Mouse (Mus musculus): ENCODE data around the gene Dlg4. TPM values are rescaled to one million over a fixed set of nuclear protein-coding genes. Genes with fewer than 3 reads are reported as not detected.

The Dlg4 gene
- polyA plus RNA-seq, 1 experiment from 2014 or later = 6.0 TPM

DNA sequence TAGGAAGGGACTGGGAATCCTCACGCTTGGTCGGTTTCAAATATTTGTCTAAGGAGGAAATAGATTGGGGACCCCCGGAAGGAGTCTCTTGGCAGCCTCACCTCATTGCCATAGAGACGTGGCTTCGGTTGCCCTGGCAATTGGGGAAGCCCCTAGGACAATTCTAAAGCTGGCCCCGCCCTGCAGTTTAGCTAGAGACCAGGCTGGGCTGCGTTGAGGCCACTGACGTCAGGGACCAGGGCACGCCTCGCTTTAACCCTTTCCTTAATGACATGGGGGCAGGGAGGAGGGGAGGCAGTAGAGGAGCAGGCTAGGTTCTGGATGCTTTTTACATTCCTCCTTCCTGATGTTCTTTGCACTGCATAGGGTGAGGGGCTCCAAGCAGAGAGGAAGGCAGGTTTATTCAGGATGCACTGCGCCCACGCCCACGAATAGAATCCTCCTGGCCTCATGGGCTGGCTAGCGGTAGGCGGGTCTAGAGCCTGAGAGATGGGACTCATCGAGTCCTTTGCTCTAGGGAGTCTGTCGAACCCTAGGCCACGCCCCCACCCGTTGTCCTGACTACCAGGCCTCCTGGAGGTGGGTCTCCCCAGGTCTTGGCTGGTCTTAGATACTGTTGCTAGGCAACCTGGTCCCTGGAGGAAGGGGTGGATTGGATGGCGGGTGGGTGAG lies 12.5 kb downstream of the Dlg4 start:
- Histone ChIP-seq H3K9ac (ENCODE audit: low read length) (no peak overlapping the region), H3K9me3 (ENCODE audit: control insufficient read depth, low read length) (no peaks in the 10 kb centered on the region), H3K27me3 (ENCODE audit: control insufficient read depth, insufficient read depth, low read length) (no peaks in the 10 kb centered on the region), H3K4me1 (ENCODE audit: control insufficient read depth in 2 of 2, insufficient read depth in 2 of 2, low read length in 2 of 2) (peaks cover 31 to 39% of the 10 kb centered on the region in 2 experiments), H3K4me2 (ENCODE audit: low read length) (peak overlapping the region; percentile 57), H3K36me3 (ENCODE audit: control insufficient read depth, insufficient read depth, low read length) (peaks cover 31% of the 10 kb centered on the region), H3K27ac (replicated peaks in 1 of 2; ENCODE audit: control insufficient read depth in 1 of 2, insufficient read depth in 1 of 2, low read depth in 2 of 2, low read length in 2 of 2) (peak overlapping the region; percentile 54 to 63; a peak in 3 of 4 replicates), H3K4me3 (ENCODE audit: control insufficient read depth in 1 of 2, insufficient read depth in 1 of 2, low read depth in 1 of 2, low read length in 2 of 2) (peak overlapping the region; percentile 11 to 29; a peak in 3 of 4 replicates)
- WGBS = 3% methylated on average over 20 of the region's 20 CpGs
- ATAC-seq (ENCODE audit: insufficient number of reproducible peaks, insufficient read depth, low FRiP score, low read depth) = peak; percentile 70

DNA sequence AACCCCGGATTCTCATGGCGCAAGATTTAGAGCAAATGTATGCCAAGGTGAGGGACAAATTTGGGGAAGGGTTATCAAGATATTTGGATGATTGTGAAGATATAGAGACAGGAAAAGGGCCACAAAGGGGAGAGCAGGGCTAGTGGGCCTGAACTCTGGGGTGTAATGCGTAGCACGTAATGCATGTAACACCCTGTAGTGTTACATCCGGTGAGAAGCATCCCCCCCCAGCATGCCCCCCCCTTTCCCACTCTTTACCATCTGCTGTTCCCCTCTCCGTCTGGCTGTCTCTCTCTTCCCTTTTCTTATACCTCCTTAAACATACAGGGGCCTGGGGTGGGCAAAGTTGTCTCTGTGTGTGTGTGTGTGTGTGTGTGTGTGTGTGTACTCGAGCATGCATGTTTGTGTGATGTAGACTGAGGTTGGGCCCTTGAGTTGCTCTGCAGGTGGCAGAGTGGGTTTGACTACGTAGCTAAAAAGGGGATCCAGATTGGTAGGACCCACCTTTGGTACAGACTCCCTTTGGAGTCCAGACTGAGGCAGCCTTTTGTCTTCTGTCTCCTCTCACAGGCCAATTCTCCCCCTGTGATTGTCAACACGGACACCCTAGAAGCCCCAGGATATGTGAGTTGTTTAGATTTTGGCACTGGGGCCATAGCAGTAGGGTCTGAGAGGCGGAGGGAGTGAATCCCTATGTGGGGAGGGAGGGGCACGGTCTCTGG lies 13.2 kb downstream of the Dlg4 start:
- Histone ChIP-seq H3K27ac (replicated peaks in 1 of 2; ENCODE audit: control insufficient read depth in 1 of 2, insufficient read depth in 1 of 2, low read depth in 2 of 2, low read length in 2 of 2) (no peak overlapping the region), H3K27me3 (ENCODE audit: control insufficient read depth, insufficient read depth, low read length) (no peaks in the 10 kb centered on the region), H3K9ac (ENCODE audit: low read length) (no peak overlapping the region), H3K4me3 (ENCODE audit: control insufficient read depth in 1 of 2, insufficient read depth in 1 of 2, low read depth in 1 of 2, low read length in 2 of 2) (no peak overlapping the region; a peak in 1 of 4 replicates), H3K36me3 (ENCODE audit: control insufficient read depth, insufficient read depth, low read length) (peaks cover 31% of the 10 kb centered on the region), H3K4me2 (ENCODE audit: low read length) (peak overlapping the region; percentile 57), H3K4me1 (ENCODE audit: control insufficient read depth in 2 of 2, insufficient read depth in 2 of 2, low read length in 2 of 2) (peaks cover 31 to 38% of the 10 kb centered on the region in 2 experiments), H3K9me3 (ENCODE audit: control insufficient read depth, low read length) (no peaks in the 10 kb centered on the region)
- 57% methylated on average over 11 of the region's 11 CpGs for WGBS
- no peak for ATAC-seq (ENCODE audit: insufficient number of reproducible peaks, insufficient read depth, low FRiP score, low read depth)

DNA sequence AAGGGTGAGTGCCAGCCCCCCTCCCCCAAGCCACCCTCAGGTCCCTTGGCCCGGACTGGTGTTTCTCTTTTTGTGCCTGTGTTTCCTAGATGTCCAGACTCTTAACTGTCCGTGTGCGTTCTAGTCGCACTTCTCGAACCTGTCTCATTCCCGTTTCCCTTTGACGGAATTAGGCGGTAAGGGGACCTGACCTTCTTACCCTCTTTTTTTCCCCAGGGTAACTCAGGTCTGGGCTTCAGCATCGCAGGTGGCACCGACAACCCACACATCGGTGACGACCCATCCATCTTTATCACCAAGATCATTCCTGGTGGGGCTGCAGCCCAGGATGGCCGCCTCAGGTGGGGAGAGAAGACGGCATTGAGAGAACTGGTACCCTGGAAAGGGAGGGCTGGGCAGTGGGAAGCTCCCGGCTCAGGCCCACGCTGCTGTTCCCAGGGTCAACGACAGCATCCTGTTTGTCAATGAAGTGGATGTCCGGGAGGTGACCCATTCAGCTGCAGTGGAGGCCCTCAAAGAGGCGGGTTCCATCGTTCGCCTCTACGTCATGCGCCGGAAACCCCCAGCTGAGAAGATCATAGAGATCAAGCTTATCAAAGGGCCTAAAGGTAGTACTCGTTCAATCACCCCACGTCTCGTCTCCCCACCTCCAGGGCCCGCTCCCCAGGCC lies 14.0 kb downstream of the Dlg4 start:
- H3K4me3 ChIP-seq (ENCODE audit: control insufficient read depth in 1 of 2, insufficient read depth in 1 of 2, low read depth in 1 of 2, low read length in 2 of 2) = no peak overlapping the region
- 90% methylated on average over 28 of the region's 28 CpGs for WGBS
- H3K4me2 ChIP-seq (ENCODE audit: low read length) = no peak overlapping the region
- no peak for ATAC-seq (ENCODE audit: insufficient number of reproducible peaks, insufficient read depth, low FRiP score, low read depth)
- no peak overlapping the region for H3K27ac ChIP-seq (replicated peaks in 1 of 2; ENCODE audit: control insufficient read depth in 1 of 2, insufficient read depth in 1 of 2, low read depth in 2 of 2, low read length in 2 of 2)
- peaks cover 31% of the 10 kb centered on the region for H3K36me3 ChIP-seq (ENCODE audit: control insufficient read depth, insufficient read depth, low read length)
- no peaks in the 10 kb centered on the region for H3K27me3 ChIP-seq (ENCODE audit: control insufficient read depth, insufficient read depth, low read length)
- H3K9me3 ChIP-seq (ENCODE audit: control insufficient read depth, low read length) = no peaks in the 10 kb centered on the region
- no peak overlapping the region for H3K9ac ChIP-seq (ENCODE audit: low read length)
- peaks cover 31 to 36% of the 10 kb centered on the region in 2 experiments for H3K4me1 ChIP-seq (ENCODE audit: control insufficient read depth in 2 of 2, insufficient read depth in 2 of 2, low read length in 2 of 2)

DNA sequence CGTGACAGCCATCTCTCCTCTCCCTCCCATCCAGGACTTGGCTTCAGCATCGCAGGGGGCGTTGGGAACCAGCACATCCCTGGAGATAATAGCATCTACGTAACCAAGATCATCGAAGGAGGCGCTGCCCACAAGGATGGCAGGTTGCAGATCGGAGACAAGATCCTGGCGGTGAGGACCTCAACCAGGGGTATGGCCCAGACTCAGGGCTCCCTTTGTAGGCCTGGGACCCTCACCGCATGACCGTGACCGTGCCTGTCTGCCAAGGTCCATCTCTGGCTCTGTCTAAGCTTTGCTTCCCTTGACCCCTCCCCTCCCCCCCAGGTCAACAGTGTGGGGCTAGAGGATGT lies 14.6 kb downstream of the Dlg4 start:
- Histone ChIP-seq H3K9ac (ENCODE audit: low read length) (no peak overlapping the region), H3K36me3 (ENCODE audit: control insufficient read depth, insufficient read depth, low read length) (peaks cover 31% of the 10 kb centered on the region), H3K4me2 (ENCODE audit: low read length) (no peak overlapping the region), H3K4me1 (ENCODE audit: control insufficient read depth in 2 of 2, insufficient read depth in 2 of 2, low read length in 2 of 2) (peaks cover 26 to 32% of the 10 kb centered on the region in 2 experiments), H3K4me3 (ENCODE audit: control insufficient read depth in 1 of 2, insufficient read depth in 1 of 2, low read depth in 1 of 2, low read length in 2 of 2) (no peak overlapping the region), H3K9me3 (ENCODE audit: control insufficient read depth, low read length) (no peaks in the 10 kb centered on the region), H3K27me3 (ENCODE audit: control insufficient read depth, insufficient read depth, low read length) (no peaks in the 10 kb centered on the region), H3K27ac (replicated peaks in 1 of 2; ENCODE audit: control insufficient read depth in 1 of 2, insufficient read depth in 1 of 2, low read depth in 2 of 2, low read length in 2 of 2) (no peak overlapping the region)
- WGBS = 96% methylated on average over 11 of the region's 11 CpGs
- ATAC-seq (ENCODE audit: insufficient number of reproducible peaks, insufficient read depth, low FRiP score, low read depth) = no peak

DNA sequence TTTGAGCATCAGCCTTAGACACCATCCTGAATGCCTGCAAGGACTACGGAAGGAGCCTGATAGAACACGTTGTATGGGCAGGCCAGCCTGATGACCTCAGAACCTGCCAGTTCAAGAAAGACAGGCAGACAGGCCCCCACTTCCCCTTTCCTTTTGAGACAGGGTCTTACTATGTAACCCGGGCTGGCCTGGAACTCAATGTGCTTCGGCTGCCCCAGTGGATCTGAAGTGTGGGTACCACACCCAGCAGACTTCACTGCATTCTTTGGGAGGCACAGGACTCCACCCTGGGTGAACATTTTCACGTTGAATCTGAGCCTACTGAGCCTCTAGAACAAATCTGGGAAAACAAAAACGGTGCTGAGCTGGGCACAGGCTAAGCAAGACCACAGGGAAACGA lies 21.4 kb downstream of the Dlg4 start:
- no peak overlapping the region for H3K27ac ChIP-seq (replicated peaks in 1 of 2; ENCODE audit: control insufficient read depth in 1 of 2, insufficient read depth in 1 of 2, low read depth in 2 of 2, low read length in 2 of 2)
- no peaks in the 10 kb centered on the region for H3K27me3 ChIP-seq (ENCODE audit: control insufficient read depth, insufficient read depth, low read length)
- no peak overlapping the region for H3K9ac ChIP-seq (ENCODE audit: low read length)
- H3K4me1 ChIP-seq (ENCODE audit: control insufficient read depth in 2 of 2, insufficient read depth in 2 of 2, low read length in 2 of 2) = no peaks in the 10 kb centered on the region
- WGBS = 73% methylated on average over 7 of the region's 7 CpGs
- no peak for ATAC-seq (ENCODE audit: insufficient number of reproducible peaks, insufficient read depth, low FRiP score, low read depth)
- H3K4me2 ChIP-seq (ENCODE audit: low read length) = no peak overlapping the region
- H3K4me3 ChIP-seq (ENCODE audit: control insufficient read depth in 1 of 2, insufficient read depth in 1 of 2, low read depth in 1 of 2, low read length in 2 of 2) = no peak overlapping the region
- peaks cover 35% of the 10 kb centered on the region for H3K36me3 ChIP-seq (ENCODE audit: control insufficient read depth, insufficient read depth, low read length)
- no peaks in the 10 kb centered on the region for H3K9me3 ChIP-seq (ENCODE audit: control insufficient read depth, low read length)

DNA sequence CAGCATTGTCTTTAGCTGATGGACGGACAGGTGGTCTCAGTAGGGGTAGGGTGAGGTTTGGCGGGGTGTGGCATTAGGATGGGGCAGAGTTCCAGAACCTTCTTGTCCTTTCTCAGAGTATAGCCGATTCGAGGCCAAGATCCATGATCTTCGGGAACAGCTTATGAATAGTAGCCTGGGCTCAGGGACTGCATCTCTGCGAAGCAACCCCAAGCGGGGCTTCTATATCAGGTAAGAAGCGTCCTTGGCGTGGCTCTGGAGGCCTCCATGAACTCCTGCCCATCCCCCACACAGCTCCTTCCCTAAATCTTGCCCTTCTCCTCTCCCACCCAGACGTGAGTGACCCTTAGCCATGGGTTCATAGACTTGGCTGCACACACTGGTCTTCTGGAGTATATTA lies 22.9 kb downstream of the Dlg4 start:
- WGBS = 91% methylated on average over 10 of the region's 10 CpGs
- Histone ChIP-seq H3K9me3 (ENCODE audit: control insufficient read depth, low read length) (no peaks in the 10 kb centered on the region), H3K36me3 (ENCODE audit: control insufficient read depth, insufficient read depth, low read length) (peaks cover 39% of the 10 kb centered on the region), H3K4me3 (ENCODE audit: control insufficient read depth in 1 of 2, insufficient read depth in 1 of 2, low read depth in 1 of 2, low read length in 2 of 2) (no peak overlapping the region), H3K27me3 (ENCODE audit: control insufficient read depth, insufficient read depth, low read length) (no peaks in the 10 kb centered on the region), H3K4me2 (ENCODE audit: low read length) (no peak overlapping the region), H3K9ac (ENCODE audit: low read length) (no peak overlapping the region), H3K4me1 (ENCODE audit: control insufficient read depth in 2 of 2, insufficient read depth in 2 of 2, low read length in 2 of 2) (no peaks in the 10 kb centered on the region), H3K27ac (replicated peaks in 1 of 2; ENCODE audit: control insufficient read depth in 1 of 2, insufficient read depth in 1 of 2, low read depth in 2 of 2, low read length in 2 of 2) (no peak overlapping the region)
- no peak for ATAC-seq (ENCODE audit: insufficient number of reproducible peaks, insufficient read depth, low FRiP score, low read depth)

DNA sequence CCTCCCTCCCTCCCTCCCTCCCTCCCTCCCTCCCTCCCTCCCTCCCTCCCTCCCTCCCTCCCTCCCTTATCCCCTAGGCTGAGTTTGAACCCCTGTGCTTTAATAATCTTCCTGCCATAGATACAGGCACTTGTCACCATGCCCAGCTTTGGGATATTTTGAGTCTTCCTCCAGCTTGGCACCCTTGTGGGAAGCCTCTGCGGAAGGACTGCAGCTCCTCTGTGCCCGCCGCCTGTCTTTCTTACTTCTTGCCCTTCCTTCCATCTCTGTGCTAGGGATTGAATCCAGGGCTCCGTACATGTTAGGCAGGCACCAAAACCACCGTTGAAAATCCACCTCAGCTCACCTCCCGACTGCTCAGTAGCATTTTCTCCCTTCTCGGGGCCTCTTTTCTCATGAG lies 23.4 kb downstream of the Dlg4 start:
- H3K27ac ChIP-seq (replicated peaks in 1 of 2; ENCODE audit: control insufficient read depth in 1 of 2, insufficient read depth in 1 of 2, low read depth in 2 of 2, low read length in 2 of 2) = no peak overlapping the region
- H3K4me1 ChIP-seq (ENCODE audit: control insufficient read depth in 2 of 2, insufficient read depth in 2 of 2, low read length in 2 of 2) = no peaks in the 10 kb centered on the region
- H3K9ac ChIP-seq (ENCODE audit: low read length) = no peak overlapping the region
- WGBS = 83% methylated on average over 7 of the region's 7 CpGs
- no peak overlapping the region for H3K4me2 ChIP-seq (ENCODE audit: low read length)
- H3K4me3 ChIP-seq (ENCODE audit: control insufficient read depth in 1 of 2, insufficient read depth in 1 of 2, low read depth in 1 of 2, low read length in 2 of 2) = no peak overlapping the region
- H3K36me3 ChIP-seq (ENCODE audit: control insufficient read depth, insufficient read depth, low read length) = peaks cover 44% of the 10 kb centered on the region
- H3K27me3 ChIP-seq (ENCODE audit: control insufficient read depth, insufficient read depth, low read length) = no peaks in the 10 kb centered on the region
- no peaks in the 10 kb centered on the region for H3K9me3 ChIP-seq (ENCODE audit: control insufficient read depth, low read length)
- ATAC-seq (ENCODE audit: insufficient number of reproducible peaks, insufficient read depth, low FRiP score, low read depth) = no peak

Measured in heart, embryonic 14.5 days (tissue).